Comparison of ENCODE assay signal across 18 mouse cellular contexts in the genomic region with DNA sequence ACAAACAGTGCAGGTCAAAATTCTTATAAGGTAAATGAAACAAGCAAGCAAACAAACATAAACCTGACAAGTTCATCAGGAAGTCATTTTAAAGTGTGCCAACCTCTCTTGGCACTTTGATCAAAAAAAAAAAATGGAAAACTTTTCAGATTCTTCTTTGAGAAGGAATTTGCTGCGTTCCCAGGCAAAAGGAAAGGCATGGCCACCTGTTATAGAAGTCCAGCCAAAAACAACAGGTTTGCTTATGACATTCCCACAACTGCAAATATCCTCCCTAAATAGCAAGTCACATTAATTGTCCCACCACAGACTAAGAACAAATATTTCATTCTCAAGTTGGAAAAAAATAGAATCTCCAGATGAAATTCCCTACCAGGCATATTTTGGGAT.
DNase-seq lines count a peak whose midpoint lies in the region; ATAC-seq and TF ChIP-seq lines count a peak whose summit lies in the region.
"Had no signal": no experiment of that assay in that cellular context is flagged by ENCODE, and none has a peak within 500 bp of the region (broad histone marks: within the 10 kb centered on the region; RNA-seq: fewer than 3 reads in every experiment).

No protein-coding gene starts in this region.

- H3K79me2 ChIP-seq in C2C12 (ENCODE audit: control insufficient read depth, insufficient read depth) = peaks cover 46% of the 10 kb centered on the region

- no peaks in the 10 kb centered on the region for H3K36me3 ChIP-seq in embryonic facial prominence, embryonic 14.5 days (ENCODE audit: control insufficient read depth, insufficient read depth, low read length)
- no peaks in the 10 kb centered on the region for H3K36me3 ChIP-seq in embryonic facial prominence, embryonic 10.5 days (replicated peaks)
- H3K36me3 ChIP-seq in kidney, embryonic 15.5 days = no peaks in the 10 kb centered on the region
- H3K36me3 ChIP-seq in C2C12 (ENCODE audit: control insufficient read depth, insufficient read depth) = no peaks in the 10 kb centered on the region
- H3K36me3 ChIP-seq in forebrain, embryonic 15.5 days = no peaks in the 10 kb centered on the region
- H3K36me3 ChIP-seq: embryonic facial prominence, embryonic 15.5 days had no signal

- no peaks in the 10 kb centered on the region for H3K9me3 ChIP-seq in embryonic facial prominence, embryonic 14.5 days (ENCODE audit: control insufficient read depth, low read length)
- H3K9me3 ChIP-seq in embryonic facial prominence, embryonic 10.5 days = no peaks in the 10 kb centered on the region
- H3K9me3 ChIP-seq in kidney, embryonic 15.5 days (replicated peaks) = no peaks in the 10 kb centered on the region
- no peaks in the 10 kb centered on the region for H3K9me3 ChIP-seq in forebrain, embryonic 15.5 days
- H3K9me3 ChIP-seq: embryonic facial prominence, embryonic 15.5 days had no signal

- peaks cover 32% of the 10 kb centered on the region for H3K27me3 ChIP-seq in embryonic facial prominence, embryonic 14.5 days (replicated peaks; ENCODE audit: control insufficient read depth, insufficient read depth, low read length)
- H3K27me3 ChIP-seq in embryonic facial prominence, embryonic 10.5 days (replicated peaks; ENCODE audit: low read depth, poor library complexity, severe bottlenecking) = peaks cover 86% of the 10 kb centered on the region
- H3K27me3 ChIP-seq in kidney, embryonic 15.5 days = peaks cover 54% of the 10 kb centered on the region
- no peaks in the 10 kb centered on the region for H3K27me3 ChIP-seq in C2C12 (ENCODE audit: control insufficient read depth, insufficient read depth, insufficient read length)
- H3K27me3 ChIP-seq in forebrain, embryonic 15.5 days = no peaks in the 10 kb centered on the region

- no peak for TF ChIP-seq CTCF in C2C12 (IDR thresholded peaks at IDR 0.05; ENCODE audit: control insufficient read depth, insufficient read depth, insufficient read length)

- ATAC-seq in embryonic facial prominence, embryonic 14.5 days (ENCODE audit: low read depth) = no peak
- no peak for ATAC-seq in kidney, embryonic 15.5 days (replicated peaks; ENCODE audit: low FRiP score)
- ATAC-seq in forebrain, embryonic 15.5 days (replicated peaks) = no peak
- ATAC-seq: CD4-positive, CD25-positive, alpha-beta regulatory T cell, adult 4 months; inflammation-experienced regulatory T-cells, adult 6 months; liver, postnatal 0 days had no signal

- peaks cover 27% of the 10 kb centered on the region for H3K79me3 ChIP-seq in C2C12 (ENCODE audit: low read depth)

- H3K4me2 ChIP-seq in embryonic facial prominence, embryonic 14.5 days (ENCODE audit: low read depth, low read length) = peak overlapping the region; percentile 57; the same call in 1 of the 2 replicates
- peak overlapping the region; percentile 66 for H3K4me2 ChIP-seq in kidney, embryonic 15.5 days
- H3K4me2 ChIP-seq in forebrain, embryonic 15.5 days (replicated peaks) = peak overlapping the region; percentile 54; the same call in 1 of the 2 replicates

- H3K9ac ChIP-seq in embryonic facial prominence, embryonic 14.5 days (ENCODE audit: low read depth, low read length) = no peak overlapping the region
- no peak overlapping the region for H3K9ac ChIP-seq in kidney, embryonic 15.5 days
- H3K9ac ChIP-seq in forebrain, embryonic 15.5 days (replicated peaks) = no peak overlapping the region
- H3K9ac ChIP-seq: embryonic facial prominence, embryonic 15.5 days; liver, postnatal 0 days had no signal

- WGBS in embryonic facial prominence, embryonic 14.5 days = 55% methylated on average over 1 of the region's 1 CpGs
- 82% methylated on average over 1 of the region's 1 CpGs for WGBS in embryonic facial prominence, embryonic 10.5 days
- 58% methylated on average over 1 of the region's 1 CpGs for WGBS in kidney, embryonic 15.5 days
- WGBS in forebrain, embryonic 15.5 days = 48% methylated on average over 1 of the region's 1 CpGs

- H3ac ChIP-seq in C2C12 (ENCODE audit: control insufficient read depth, insufficient read length, low read depth) = no peak overlapping the region

- H3K4me1 ChIP-seq in embryonic facial prominence, embryonic 14.5 days (ENCODE audit: control insufficient read depth, insufficient read depth, low read length) = 0 out of 2 replicates have a peak, but pooled peaks cover 7% of the 10 kb centered on the region
- H3K4me1 ChIP-seq in embryonic facial prominence, embryonic 10.5 days = peaks cover 12% of the 10 kb centered on the region
- H3K4me1 ChIP-seq in kidney, embryonic 15.5 days = 0 out of 2 replicates have a peak, but pooled peaks cover 4% of the 10 kb centered on the region
- H3K4me1 ChIP-seq in forebrain, embryonic 15.5 days = peaks cover 10% of the 10 kb centered on the region; the same call in 1 of the 2 replicates
- H3K4me1 ChIP-seq: embryonic facial prominence, embryonic 15.5 days had no signal

- H3K4me3 ChIP-seq in embryonic facial prominence, embryonic 14.5 days (ENCODE audit: low read depth, low read length) = no peak overlapping the region
- no peak overlapping the region for H3K4me3 ChIP-seq in embryonic facial prominence, embryonic 10.5 days
- no peak overlapping the region for H3K4me3 ChIP-seq in kidney, embryonic 15.5 days (replicated peaks)
- no peak overlapping the region for H3K4me3 ChIP-seq in C2C12 (ENCODE audit: insufficient read depth, poor library complexity, severe bottlenecking)
- no peak overlapping the region for H3K4me3 ChIP-seq in forebrain, embryonic 15.5 days
- H3K4me3 ChIP-seq: embryonic facial prominence, embryonic 15.5 days had no signal

- H3K27ac ChIP-seq in embryonic facial prominence, embryonic 14.5 days (replicated peaks; ENCODE audit: low read depth, low read length) = no peak overlapping the region
- H3K27ac ChIP-seq in embryonic facial prominence, embryonic 10.5 days (replicated peaks) = no peak overlapping the region
- H3K27ac ChIP-seq in kidney, embryonic 15.5 days = 0 out of 2 replicates have a peak overlapping the region, but pooled peaks have one; percentile 88
- H3K27ac ChIP-seq in forebrain, embryonic 15.5 days (replicated peaks) = no peak overlapping the region
- H3K27ac ChIP-seq: embryonic facial prominence, embryonic 15.5 days had no signal

- no peak for DNase-seq in embryonic facial prominence, embryonic 14.5 days (ENCODE audit: low spot score)
- no peak for DNase-seq in embryonic facial prominence, embryonic 10.5 days (ENCODE audit: low spot score)
- no peak for DNase-seq in kidney, postnatal 4 days
- DNase-seq in neural tube, embryonic 10.5 days (ENCODE audit: extremely low spot score, low spot score) = no peak
- no peak for DNase-seq in urinary bladder, adult 2 months (ENCODE audit: low spot score)
- DNase-seq: cerebellum, adult 11 months; cerebellum, postnatal 14 days; heart, postnatal 14 days; liver, postnatal 0 days; lung, postnatal 10 days; right cerebral cortex, postnatal 14 days; thymus, adult 18-20 months had no signal

TF ChIP-seq in C2C12, 6 proteins besides CTCF, POLR2A, EP300 and RAD21:
- peak; percentile 77 for TF ChIP-seq MYOD1 (IDR thresholded peaks at IDR 0.05; ENCODE audit: control insufficient read depth, insufficient read length, low read depth)
- no peak for TF ChIP-seq MYOG (IDR thresholded peaks at IDR 0.05; ENCODE audit: control insufficient read depth, extremely low read depth, insufficient read length)
